Mouse (Mus musculus) ovary, postnatal 14 days (tissue): ENCODE measurements around the gene Sapcd1.

ENCODE experiments used
- DNase-seq: peaks from one replicate; pipeline ENCODE4 v3.0.0; 2022; ENCODE audit warnings: low spot score

Gene Sapcd1

GRCm38 (mm10) chr17:34980655-34981054 lies 47.2 kb downstream of the Sapcd1 start:
- DNase-seq = no peak

DNA sequence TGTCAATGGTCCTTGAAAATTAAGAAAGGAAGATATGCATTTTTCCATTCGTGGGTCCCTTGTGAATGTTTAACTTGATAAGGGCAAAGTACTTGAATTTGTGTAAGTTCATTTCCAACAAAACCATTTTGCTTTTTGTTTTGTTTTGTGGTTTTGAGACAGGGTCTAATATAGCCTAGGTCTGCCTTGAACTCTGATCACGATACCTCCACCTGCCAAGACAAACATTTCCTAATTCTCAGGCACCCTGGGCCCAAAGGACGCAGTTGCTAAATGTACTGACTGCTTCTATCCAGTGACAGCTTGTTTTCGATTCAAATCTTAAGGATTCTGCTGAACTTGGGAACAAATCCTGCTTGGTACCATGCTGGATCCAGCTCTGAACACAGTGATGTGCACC lies 48.2 kb downstream of the Sapcd1 start:
- DNase-seq = no peak

DNA sequence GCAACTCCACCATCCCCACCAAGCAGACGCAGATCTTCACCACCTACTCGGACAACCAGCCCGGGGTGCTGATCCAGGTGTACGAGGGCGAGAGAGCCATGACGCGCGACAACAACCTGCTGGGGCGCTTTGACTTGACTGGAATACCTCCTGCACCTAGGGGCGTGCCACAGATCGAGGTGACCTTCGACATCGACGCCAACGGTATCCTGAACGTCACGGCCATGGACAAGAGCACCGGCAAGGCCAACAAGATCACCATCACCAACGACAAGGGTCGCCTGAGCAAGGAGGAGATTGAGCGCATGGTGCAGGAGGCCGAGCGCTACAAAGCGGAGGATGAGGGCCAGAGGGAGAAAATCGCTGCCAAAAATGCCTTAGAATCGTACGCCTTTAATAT lies 49.6 kb downstream of the Sapcd1 start:
- DNase-seq = no peak

DNA sequence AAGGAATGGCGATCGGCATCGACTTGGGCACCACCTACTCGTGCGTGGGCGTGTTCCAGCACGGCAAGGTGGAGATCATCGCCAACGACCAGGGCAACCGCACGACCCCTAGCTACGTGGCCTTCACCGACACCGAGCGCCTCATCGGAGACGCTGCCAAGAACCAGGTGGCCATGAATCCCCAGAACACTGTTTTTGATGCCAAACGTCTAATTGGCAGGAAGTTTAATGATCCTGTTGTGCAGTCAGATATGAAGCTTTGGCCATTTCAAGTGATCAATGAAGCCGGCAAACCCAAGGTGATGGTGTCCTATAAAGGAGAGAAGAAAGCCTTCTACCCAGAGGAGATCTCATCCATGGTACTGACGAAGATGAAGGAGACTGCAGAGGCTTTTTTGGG lies 50.8 kb downstream of the Sapcd1 start:
- DNase-seq = no peak
